Mouse (Mus musculus) lung, postnatal 0 days (tissue): ENCODE data around the gene Vps16.
A peak's percentile ranks its signal among the peaks of the same experiment; 100 is the strongest.

Experiments used
- CTCF ChIP-seq: IDR thresholded peaks from 2 replicates; pipeline ENCODE4 v1.5.1; 2016; ENCODE audit warnings: antibody characterized with exemption, mild to moderate bottlenecking
- EP300 ChIP-seq: IDR thresholded peaks from 2 replicates; pipeline ENCODE4 v1.6.1; 2016; ENCODE audit warnings: antibody characterized with exemption, mild to moderate bottlenecking, control low read depth

DNA sequence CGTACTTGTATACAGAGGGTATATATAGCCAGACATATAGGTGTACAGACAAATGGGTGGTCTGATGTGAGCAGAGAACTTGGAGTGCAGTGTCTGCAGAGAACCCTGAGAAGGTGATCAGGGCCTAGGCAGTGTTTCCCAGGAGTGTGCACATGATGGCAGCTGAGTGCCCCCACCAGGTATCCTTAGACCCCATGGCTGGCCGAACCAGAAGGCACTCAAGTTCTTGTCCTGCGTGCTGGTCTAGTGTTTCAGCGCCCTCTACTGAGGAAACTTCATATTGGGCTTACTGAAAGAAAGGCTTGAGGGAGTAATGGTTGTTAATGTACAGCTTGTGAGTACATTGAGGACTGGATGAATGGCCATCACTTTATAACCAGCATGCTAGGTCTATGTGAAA is 9.0 kb downstream of the Vps16 start:
- TF ChIP-seq CTCF, result peak; percentile 82
- no peak for TF ChIP-seq EP300
